Mouse (Mus musculus) intestine, embryonic 14.5 days (tissue): ENCODE data around the gene Plscr4. TPM values are rescaled to one million over a fixed set of nuclear protein-coding genes. Genes with fewer than 3 reads are reported as not detected.

Experiments used
- ATAC-seq: fragments of 200-750 bp; cut with Nextera tagmentation; replicated peaks from 2 replicates; pipeline ENCODE4 v1.8.0; 2017; ENCODE audit warnings: low read depth, moderate number of reproducible peaks, moderate TSS enrichment, moderate library complexity; ENCODE audit not compliant: low FRiP score, low TSS enrichment
- DNase-seq: peaks from one replicate; pipeline ENCODE4 v3.0.0-alpha.2; 2018; ENCODE audit warnings: low spot score
- H3K27ac ChIP-seq: fragments of 300-500 bp; sonication (generic); 2 replicates; pipeline ENCODE4 v1.5.1; 2014; ENCODE audit warnings: low read depth, mild to moderate bottlenecking, control low read depth
- H3K27me3 ChIP-seq: fragments of 300-500 bp; sonication (generic); replicated peaks from 2 replicates; pipeline ENCODE4 v1.6.1; 2014; ENCODE audit warnings: low read length, control low read depth; ENCODE audit not compliant: control insufficient read depth, insufficient read depth
- H3K36me3 ChIP-seq: fragments of 300-500 bp; sonication (generic); 2 replicates; pipeline ENCODE4 v1.6.1; 2014; ENCODE audit warnings: low read length, control low read depth; ENCODE audit not compliant: control insufficient read depth, insufficient read depth
- H3K4me1 ChIP-seq: fragments of 300-500 bp; sonication (generic); replicated peaks from 2 replicates; pipeline ENCODE4 v1.6.1; 2014; ENCODE audit warnings: low read length, control low read depth, mixed read lengths; ENCODE audit not compliant: control insufficient read depth, insufficient read depth
- H3K4me2 ChIP-seq: fragments of 300-500 bp; sonication (generic); 2 replicates; pipeline ENCODE4 v1.6.1; 2014; ENCODE audit warnings: low read length
- H3K4me3 ChIP-seq: fragments of 300-500 bp; sonication (generic); 2 replicates; pipeline ENCODE4 v1.5.1; 2014; ENCODE audit warnings: low read depth, low read length, control low read depth, mixed read lengths
- H3K9ac ChIP-seq: fragments of 300-500 bp; sonication (generic); 2 replicates; pipeline ENCODE4 v1.6.1; 2014; ENCODE audit warnings: mild to moderate bottlenecking, low read length
- H3K9me3 ChIP-seq: fragments of 300-500 bp; sonication (generic); 2 replicates; pipeline ENCODE4 v1.6.1; 2016; ENCODE audit warnings: low read length, control low read depth; ENCODE audit not compliant: control insufficient read depth
- WGBS: fragments of 180-500 bp; shearing (Covaris S2); extraction: QIAGEN DNeasy Blood & Tissue Kit; methylation state at CpG from one replicate; pipeline ENCODE4 v1.1.7; 2014; 5-methylcytosine and 5-hydroxymethylcytosine counted together
- polyA plus RNA-seq: library from polyadenylated mRNA; unstranded; fragments of >200 nt; fragmentation: Nextera tagmentation; extraction: Ambion mirVana; gene quantifications from 2 replicates; pipeline ENCODE4 v1.2.1, GENCODE M21; 2014

Plscr4 gene
- 5.2 and 5.4 TPM in 2 replicates for polyA plus RNA-seq

- 9% methylated on average over 43 of the region's 43 CpGs for WGBS
- peaks cover 3% of the 10 kb centered on the region; the same call in 1 of the 2 replicates for H3K4me1 ChIP-seq
- peak within 1 kb of the TSS; percentile 63 for H3K4me3 ChIP-seq
- ATAC-seq (peak; percentile 82), DNase-seq (peak; percentile 77)
- H3K27ac ChIP-seq, result peak within 1 kb of the TSS; percentile 51; the same call in 1 of the 2 replicates
- H3K4me2 ChIP-seq, result peak within 1 kb of the TSS; percentile 82
- H3K9ac ChIP-seq, result peak within 1 kb of the TSS; percentile 75
- no peaks in the 10 kb centered on the region for H3K36me3 ChIP-seq
- no peaks in the 10 kb centered on the region for H3K27me3 ChIP-seq
- H3K9me3 ChIP-seq, result no peaks in the 10 kb centered on the region
These were observed at the start of gene Plscr4 for GRCm38 (mm10) chr9:92457261-92458058. Gene Plscr4, plus strand, starts transcription at chr9:92457373.

DNA sequence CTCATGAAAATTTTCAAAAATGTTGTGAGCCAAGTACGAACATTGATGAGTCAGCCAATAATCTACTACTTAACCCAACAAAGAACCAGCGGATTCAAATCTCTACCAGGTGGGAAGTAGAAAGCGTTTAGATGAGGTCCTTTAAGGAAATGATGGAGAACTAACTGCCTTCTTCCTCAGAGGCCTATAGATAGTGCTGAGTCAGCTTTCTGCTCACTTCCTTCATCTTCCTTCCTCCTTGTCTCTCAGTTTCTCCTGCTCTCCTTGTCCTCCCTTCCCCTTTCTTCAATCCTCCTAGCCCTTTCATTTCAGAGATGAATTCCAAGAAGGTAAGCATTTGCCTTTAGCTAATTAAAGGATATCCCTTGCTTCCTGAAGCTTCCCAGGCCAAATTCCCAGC is 46.9 kb upstream of the Plscr4 start:
- no peaks in the 10 kb centered on the region for H3K36me3 ChIP-seq
- ATAC-seq (no peak), DNase-seq (no peak)
- H3K4me1 ChIP-seq, result no peaks in the 10 kb centered on the region
- 88% methylated on average over 3 of the region's 3 CpGs for WGBS
- H3K9ac ChIP-seq, result no peak overlapping the region
- no peaks in the 10 kb centered on the region for H3K9me3 ChIP-seq
- no peak overlapping the region for H3K4me3 ChIP-seq
- H3K27me3 ChIP-seq, result no peaks in the 10 kb centered on the region
- no peak overlapping the region for H3K27ac ChIP-seq
- H3K4me2 ChIP-seq, result no peak overlapping the region

DNA sequence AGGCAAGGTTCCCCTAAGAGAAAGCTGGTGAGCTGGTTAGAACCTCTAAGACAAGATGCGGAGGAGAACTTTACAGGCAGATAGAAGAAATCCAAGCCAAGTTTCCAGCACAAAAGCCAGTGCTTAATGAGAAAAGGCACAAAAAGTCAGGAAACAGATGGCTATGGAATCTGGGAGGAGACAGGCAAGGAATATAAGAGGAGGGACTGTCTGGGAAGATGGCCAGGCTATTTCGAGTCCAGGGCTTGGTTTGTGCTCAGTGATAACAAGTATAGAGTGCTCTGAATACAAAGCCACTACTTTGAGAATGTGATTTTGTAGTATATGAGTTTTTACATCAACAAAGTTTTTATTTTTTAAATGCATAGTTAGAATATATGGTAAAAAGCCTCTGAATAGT is 45.1 kb upstream of the Plscr4 start:
- no peak overlapping the region for H3K4me2 ChIP-seq
- no peaks in the 10 kb centered on the region for H3K27me3 ChIP-seq
- no peak for DNase-seq
- no peak overlapping the region for H3K4me3 ChIP-seq
- no peaks in the 10 kb centered on the region for H3K9me3 ChIP-seq
- WGBS, result 66% methylated on average over 2 of the region's 2 CpGs
- H3K36me3 ChIP-seq, result no peaks in the 10 kb centered on the region
- H3K27ac ChIP-seq, result no peak overlapping the region
- H3K9ac ChIP-seq, result no peak overlapping the region
- no peaks in the 10 kb centered on the region for H3K4me1 ChIP-seq
- no peak for ATAC-seq

DNA sequence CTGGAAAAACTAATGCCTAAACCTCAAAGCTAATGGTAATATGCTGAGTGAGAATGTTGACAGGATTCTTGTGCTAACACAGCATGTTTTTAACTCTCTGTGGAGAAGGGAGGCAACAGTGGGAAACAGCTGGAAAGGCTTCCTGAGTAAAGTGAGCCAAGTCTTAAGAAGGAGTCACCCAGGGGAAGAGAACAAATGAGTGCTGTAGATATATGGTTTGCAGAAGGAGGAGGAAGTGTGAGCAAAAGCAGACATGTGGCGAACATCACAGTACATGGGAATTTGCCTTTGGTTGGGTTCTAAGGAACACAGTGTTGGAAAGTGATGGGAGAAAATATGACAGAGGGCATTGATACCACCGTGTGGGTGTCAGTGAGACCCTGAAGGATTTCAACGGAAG is 43.5 kb upstream of the Plscr4 start:
- DNase-seq (no peak), ATAC-seq (no peak)
- Histone ChIP-seq H3K36me3 (no peaks in the 10 kb centered on the region), H3K27me3 (no peaks in the 10 kb centered on the region), H3K9me3 (no peaks in the 10 kb centered on the region), H3K9ac (no peak overlapping the region), H3K4me2 (no peak overlapping the region), H3K4me3 (no peak overlapping the region), H3K27ac (no peak overlapping the region), H3K4me1 (no peaks in the 10 kb centered on the region)
- WGBS, result 54% methylated on average over 3 of the region's 3 CpGs

DNA sequence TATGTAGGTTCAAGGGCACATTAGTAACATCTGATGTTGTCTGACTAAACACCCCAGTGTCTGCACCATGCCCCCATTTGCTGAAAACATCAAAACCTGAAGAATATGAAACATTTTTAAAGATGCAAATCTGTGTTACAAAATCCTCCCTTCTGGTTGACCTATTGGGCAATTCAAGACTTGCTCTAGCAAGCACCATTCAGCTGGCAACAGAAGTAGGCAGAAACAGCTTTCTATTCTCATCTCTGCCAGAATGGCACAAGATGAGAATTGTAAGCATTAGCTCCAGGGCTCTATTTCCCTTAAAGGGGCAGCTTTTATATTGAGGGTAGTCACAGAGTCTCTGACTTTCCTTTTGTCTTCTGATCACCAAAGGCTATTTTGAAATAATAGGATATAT is 19.4 kb upstream of the Plscr4 start:
- H3K9ac ChIP-seq, result no peak overlapping the region
- ATAC-seq (no peak), DNase-seq (no peak)
- no peak overlapping the region for H3K4me2 ChIP-seq
- H3K4me1 ChIP-seq, result no peaks in the 10 kb centered on the region
- H3K27me3 ChIP-seq, result no peaks in the 10 kb centered on the region
- H3K9me3 ChIP-seq, result no peaks in the 10 kb centered on the region
- H3K27ac ChIP-seq, result no peak overlapping the region
- no peaks in the 10 kb centered on the region for H3K36me3 ChIP-seq
- no peak overlapping the region for H3K4me3 ChIP-seq

GRCm38 (mm10) chr9:92441468-92441867 is 15.7 kb upstream of the Plscr4 start:
- no peak overlapping the region for H3K4me3 ChIP-seq
- no peaks in the 10 kb centered on the region; the same call in 1 of the 2 replicates for H3K4me1 ChIP-seq
- no peaks in the 10 kb centered on the region for H3K27me3 ChIP-seq
- WGBS, result 76% methylated on average over 4 of the region's 4 CpGs
- H3K4me2 ChIP-seq, result no peak overlapping the region
- H3K9ac ChIP-seq, result no peak overlapping the region
- no peaks in the 10 kb centered on the region for H3K9me3 ChIP-seq
- DNase-seq, result no peak
- no peak for ATAC-seq
- no peaks in the 10 kb centered on the region for H3K36me3 ChIP-seq
- no peak overlapping the region for H3K27ac ChIP-seq

DNA sequence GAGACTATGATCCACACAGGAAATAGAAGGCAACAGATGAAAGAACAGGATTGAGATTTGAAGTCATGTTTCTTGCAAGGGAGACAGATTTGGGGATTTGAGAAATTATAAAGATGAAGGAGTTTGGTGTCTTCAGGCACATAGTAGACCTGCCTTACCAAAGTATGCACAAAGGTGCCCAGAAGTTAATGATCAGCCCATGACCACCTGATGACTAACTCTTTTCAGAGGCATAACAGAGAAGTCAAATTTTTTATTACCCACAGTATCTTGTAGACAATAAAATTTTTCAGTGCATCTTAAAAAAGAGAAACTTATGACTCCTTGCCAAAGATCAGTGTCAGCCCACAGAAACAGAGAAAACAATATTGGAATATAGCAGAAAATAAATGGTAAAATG is 12.6 kb upstream of the Plscr4 start:
- Histone ChIP-seq H3K36me3 (no peaks in the 10 kb centered on the region), H3K27ac (no peak overlapping the region), H3K4me2 (no peak overlapping the region), H3K9ac (no peak overlapping the region), H3K9me3 (no peaks in the 10 kb centered on the region), H3K27me3 (no peaks in the 10 kb centered on the region), H3K4me1 (no peaks in the 10 kb centered on the region; the same call in 1 of the 2 replicates), H3K4me3 (no peak overlapping the region)
- ATAC-seq, result peak; percentile 68; the same call in 1 of the 2 replicates
- no peak for DNase-seq

DNA sequence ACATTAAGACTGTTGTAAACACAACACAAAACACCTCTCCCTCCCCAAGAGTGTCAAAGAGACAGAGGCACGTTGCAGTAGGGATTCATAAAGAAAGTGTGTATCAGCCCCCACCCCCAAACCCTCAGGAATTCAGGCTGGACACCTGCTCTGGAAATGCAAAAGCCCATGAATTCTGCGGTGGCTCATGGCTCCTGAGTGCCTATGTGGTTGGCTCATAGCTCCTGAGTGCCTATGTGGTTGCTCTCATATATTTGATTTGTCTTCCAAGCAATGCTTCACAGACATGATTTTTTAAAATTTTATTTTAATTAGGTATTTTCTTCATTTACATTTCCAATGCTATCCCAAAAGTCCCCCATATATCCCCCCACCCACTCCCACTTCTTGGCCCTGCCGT is 568 bp upstream of the Plscr4 start:
- H3K9ac ChIP-seq, result no peak overlapping the region
- H3K27me3 ChIP-seq, result no peaks in the 10 kb centered on the region
- no peaks in the 10 kb centered on the region for H3K36me3 ChIP-seq
- 78% methylated on average over 3 of the region's 3 CpGs for WGBS
- H3K4me1 ChIP-seq, result peaks cover 3% of the 10 kb centered on the region; the same call in 1 of the 2 replicates
- H3K4me3 ChIP-seq, result no peak overlapping the region
- ATAC-seq (no peak), DNase-seq (no peak)
- H3K9me3 ChIP-seq, result no peaks in the 10 kb centered on the region
- H3K27ac ChIP-seq, result no peak overlapping the region
- no peak overlapping the region for H3K4me2 ChIP-seq

GRCm38 (mm10) chr9:92458059-92458402 is 858 bp downstream of the Plscr4 start:
- H3K27ac ChIP-seq, result no peak overlapping the region
- H3K36me3 ChIP-seq, result no peaks in the 10 kb centered on the region
- H3K4me2 ChIP-seq, result peak overlapping the region; percentile 82
- DNase-seq, result peak; percentile 69
- H3K9ac ChIP-seq, result peak overlapping the region; percentile 75
- peaks cover 3% of the 10 kb centered on the region; the same call in 1 of the 2 replicates for H3K4me1 ChIP-seq
- no peak; the same call in 1 of the 2 replicates for ATAC-seq
- H3K27me3 ChIP-seq, result no peaks in the 10 kb centered on the region
- no peaks in the 10 kb centered on the region for H3K9me3 ChIP-seq
- H3K4me3 ChIP-seq, result peak overlapping the region; percentile 63
- 2% methylated on average over 5 of the region's 5 CpGs for WGBS
